Mouse (Mus musculus): ENCODE data around the gene Pgc.

Gene Pgc

GRCm38 (mm10) chr17:47780470-47780869, 53.8 kb downstream of the Pgc start:
- DNase-seq (ENCODE audit: inconsistent age in 2 of 2, low spot score in 1 of 2): peak; percentile 49 to 57

- DNase-seq (ENCODE audit: inconsistent age in 2 of 2, low spot score in 1 of 2): no peak
These were observed 55.8 kb downstream of the Pgc start for GRCm38 (mm10) chr17:47782486-47782885.

- no peak for DNase-seq (ENCODE audit: inconsistent age in 2 of 2, low spot score in 1 of 2)
These were observed 57.0 kb downstream of the Pgc start for GRCm38 (mm10) chr17:47783445-47784223.

All from adrenal gland, adult (tissue).